Mouse (Mus musculus) induced T-regulatory cell, adult 2 months (primary cell): ENCODE data around the gene Map3k5.

Experiments
- DNase-seq: peaks from one replicate; pipeline ENCODE4 v3.0.0-alpha.2; 2012; ENCODE audit warnings: low read depth

Gene Map3k5

GRCm38 (mm10) chr10:20190139-20190747 lies 256.0 kb downstream of the Map3k5 start:
- DNase-seq, result no peak
